Mouse (Mus musculus) G1E (cell line): Measurements from ENCODE around the gene Kdsr. TPM values are rescaled to one million over a fixed set of nuclear protein-coding genes. Genes with fewer than 3 reads are reported as not detected.
A peak's percentile ranks its signal among the peaks of the same experiment; 100 is the strongest.
"Not testable (repeated sequence)": the region's sequence is repeated elsewhere in the genome, so short reads cannot be mapped to it uniquely, and the experiment has no call there.

Source experiments
- ATAC-seq: 2 replicates; pipeline ENCODE4 v1.8.0; 2016; ENCODE audit warnings: mild to moderate bottlenecking; ENCODE audit not compliant: insufficient number of reproducible peaks, poor library complexity, low FRiP score, severe bottlenecking; ENCODE audit errors: extremely low read depth
- DNase-seq: peaks from one replicate; pipeline ENCODE4 v3.0.0; 2012; ENCODE audit warnings: low spot score
- H3K27me3 ChIP-seq: 2 replicates; pipeline ENCODE4 v1.6.1; 2012; ENCODE audit warnings: mild to moderate bottlenecking, low read length, inconsistent platforms; ENCODE audit not compliant: insufficient read depth
- H3K36me3 ChIP-seq: replicated peaks from 2 replicates; pipeline ENCODE3; 2012; ENCODE audit warnings: mild to moderate bottlenecking, inconsistent platforms
- H3K4me1 ChIP-seq: 2 replicates; pipeline ENCODE4 v1.6.1; 2012; ENCODE audit warnings: low read depth, low read length, inconsistent platforms, mixed read lengths; ENCODE audit not compliant: insufficient read depth
- H3K4me3 ChIP-seq: 2 replicates; pipeline ENCODE4 v1.5.1; 2012; ENCODE audit warnings: low read depth, mild to moderate bottlenecking, inconsistent platforms, low read length, moderate library complexity, mixed read lengths
- H3K9me3 ChIP-seq: replicated peaks from 2 replicates; pipeline ENCODE4 v1.6.1; 2012; ENCODE audit warnings: inconsistent platforms
- CTCF ChIP-seq: IDR thresholded peaks from 2 replicates; pipeline ENCODE4 v1.5.1; 2012; ENCODE audit warnings: low read depth, low read length, inconsistent platforms, mixed read lengths
- GATA1 ChIP-seq: IDR thresholded peaks from 2 replicates; pipeline ENCODE4 v1.6.1; 2012; ENCODE audit warnings: borderline replicate concordance, low read length, inconsistent platforms, mixed read lengths
- GATA2 ChIP-seq: IDR thresholded peaks from 2 replicates; pipeline ENCODE4 v1.6.1; 2012; ENCODE audit warnings: low read depth, low read length, inconsistent platforms, borderline replicate concordance
- POLR2AphosphoS5 ChIP-seq: IDR thresholded peaks from 2 replicates; pipeline ENCODE4 v1.6.1; 2012; ENCODE audit warnings: low read depth, low read length, inconsistent platforms; ENCODE audit not compliant: insufficient replicate concordance
- TAL1 ChIP-seq: conservative IDR thresholded peaks from 2 replicates; pipeline ENCODE4 v1.6.1; 2012; ENCODE audit warnings: low read depth, low read length, inconsistent platforms, mixed read lengths
- polyA plus RNA-seq: library from polyadenylated mRNA; stranded (reverse); fragments of >175 nt; gene quantifications from 2 replicates; pipeline ENCODE4 v1.2.3, GENCODE M21; 2012
- total RNA-seq, 2 experiments: library from RNA; stranded (forward) in 1 of 2; stranded (reverse) in 1 of 2; fragments of 200-1000 nt in 1 of 2; fragments of >200 nt in 1 of 2; fragmentation: Nextera tagmentation in 1 of 2; gene quantifications; 2 replicates each; pipeline ENCODE4 v1.2.3; 2014 to 2017

Kdsr gene
- total and polyA plus RNA-seq, 3 experiments: 9.3 to 63.9 (median 27.1) TPM

GRCm38 (mm10) chr1:106742980-106743379 lies 16.5 kb downstream of the Kdsr start:
- TF ChIP-seq CTCF (no peak), GATA2 (no peak), TAL1 (no peak), GATA1 (no peak), POLR2AphosphoS5 (no peak)
- Histone ChIP-seq H3K36me3 (peaks cover 94% of the 10 kb centered on the region), H3K9me3 (no peaks in the 10 kb centered on the region), H3K4me1 (no peaks in the 10 kb centered on the region), H3K4me3 (no peak overlapping the region), H3K27me3 (no peaks in the 10 kb centered on the region)
- ATAC-seq: no peak
- DNase-seq: no peak

- Histone ChIP-seq H3K4me3 (no peak overlapping the region), H3K36me3 (peaks cover 92% of the 10 kb centered on the region)
Observed at GRCm38 (mm10) chr1:106740735-106741134, 18.8 kb downstream of the Kdsr start.

GRCm38 (mm10) chr1:106739810-106740209 lies 19.7 kb downstream of the Kdsr start:
- TF ChIP-seq POLR2AphosphoS5 (no peak), TAL1 (no peak), GATA1 (no peak), CTCF (no peak), GATA2 (no peak)
- Histone ChIP-seq H3K36me3 (peaks cover 93% of the 10 kb centered on the region), H3K27me3 (no peaks in the 10 kb centered on the region), H3K4me3 (no peak overlapping the region), H3K9me3 (no peaks in the 10 kb centered on the region), H3K4me1 (no peaks in the 10 kb centered on the region)
- DNase-seq (no peak), ATAC-seq (no peak)

More at GRCm38 (mm10) chr1:106740735-106741134, 18.8 kb downstream of the Kdsr start:
- no peak for DNase-seq
- Histone ChIP-seq H3K4me1 (no peaks in the 10 kb centered on the region), H3K27me3 (no peaks in the 10 kb centered on the region), H3K9me3 (no peaks in the 10 kb centered on the region)
- no peak for ATAC-seq
- TF ChIP-seq POLR2AphosphoS5 (no peak), CTCF (no peak), GATA2 (no peak), TAL1 (no peak), GATA1 (no peak)

- H3K4me3 ChIP-seq: no peak overlapping the region
- H3K27me3 ChIP-seq: no peaks in the 10 kb centered on the region
- TF ChIP-seq CTCF (peak; percentile 90), POLR2AphosphoS5 (no peak), GATA1 (no peak)
- H3K9me3 ChIP-seq: no peaks in the 10 kb centered on the region
- ATAC-seq (peak; percentile 66), DNase-seq (peak; percentile 30)
- H3K36me3 ChIP-seq: peaks cover 91% of the 10 kb centered on the region
- H3K4me1 ChIP-seq: no peaks in the 10 kb centered on the region
Observed at GRCm38 (mm10) chr1:106738092-106738491, 21.4 kb downstream of the Kdsr start.

GRCm38 (mm10) chr1:106736211-106736610 lies 23.3 kb downstream of the Kdsr start:
- ATAC-seq: no peak
- Histone ChIP-seq H3K36me3 (peaks cover 76% of the 10 kb centered on the region), H3K9me3 (no peaks in the 10 kb centered on the region), H3K4me3 (no peak overlapping the region), H3K4me1 (no peaks in the 10 kb centered on the region), H3K27me3 (no peaks in the 10 kb centered on the region)
- TF ChIP-seq POLR2AphosphoS5: no peak
- no peak for DNase-seq

- no peaks in the 10 kb centered on the region for H3K4me1 ChIP-seq
- peak; percentile 23 for DNase-seq
- peaks cover 70% of the 10 kb centered on the region for H3K36me3 ChIP-seq
- H3K9me3 ChIP-seq: no peaks in the 10 kb centered on the region
- no peak overlapping the region for H3K4me3 ChIP-seq
- peak; percentile 30; the same call in 1 of the 2 replicates for ATAC-seq
- H3K27me3 ChIP-seq: no peaks in the 10 kb centered on the region
- TF ChIP-seq CTCF (peak; percentile 71), GATA1 (no peak), TAL1 (no peak)
Observed at GRCm38 (mm10) chr1:106735586-106735985, 23.9 kb downstream of the Kdsr start.

- no peaks in the 10 kb centered on the region for H3K9me3 ChIP-seq
- no peaks in the 10 kb centered on the region for H3K27me3 ChIP-seq
- DNase-seq (no peak), ATAC-seq (no peak)
- H3K4me3 ChIP-seq: no peak overlapping the region
- peaks cover 37% of the 10 kb centered on the region for H3K36me3 ChIP-seq
- TF ChIP-seq CTCF: no peak
- TF ChIP-seq GATA2: no peak
- TF ChIP-seq TAL1: no peak
- TF ChIP-seq GATA1: no peak
- no peak for TF ChIP-seq POLR2AphosphoS5
- no peaks in the 10 kb centered on the region for H3K4me1 ChIP-seq
Observed at GRCm38 (mm10) chr1:106722061-106722460, 37.5 kb downstream of the Kdsr start.

- H3K4me1 ChIP-seq: peaks cover 27% of the 10 kb centered on the region
- not testable (repeated sequence) for H3K4me3 ChIP-seq, DNase-seq, H3K9me3 ChIP-seq, ATAC-seq, H3K27me3 ChIP-seq, H3K36me3 ChIP-seq
Observed at GRCm38 (mm10) chr1:106717736-106718135, 41.8 kb downstream of the Kdsr start.
